Mouse (Mus musculus) kidney, adult 2 months (tissue): ENCODE measurements around the gene Mrpl33.

Experiments used
- CTCF ChIP-seq: fragments of 200-500 bp; conservative IDR thresholded peaks from 2 replicates; pipeline ENCODE4 v1.5.1; 2011; ENCODE audit warnings: low read depth, mild to moderate bottlenecking, control low read depth, low read length, moderate library complexity, mixed read lengths; ENCODE audit not compliant: insufficient read depth, insufficient read length
- POLR2A ChIP-seq: fragments of 200-500 bp; IDR thresholded peaks from one replicate; pipeline ENCODE4 v1.6.1; 2011; ENCODE audit warnings: low read depth, low read length, control low read depth

- TF ChIP-seq CTCF, result no peak
- no peak for TF ChIP-seq POLR2A
Measured at GRCm38 (mm10) chr5:31606151-31606550, 9.4 kb downstream of the Mrpl33 start.
